Mouse (Mus musculus): Measurements from ENCODE around the gene Slc26a8. TPM values are rescaled to one million over a fixed set of nuclear protein-coding genes. Genes with fewer than 3 reads are reported as not detected.

Gene Slc26a8
- total RNA-seq, 4 experiments from 2014 or later: 6.6 to 10.6 (median 9.4) TPM

- no peak for DNase-seq (ENCODE audit: low spot score in 2 of 2)
Observed at GRCm38 (mm10) chr17:28644112-28644511, 45.9 kb downstream of the Slc26a8 start.

- no peak for DNase-seq (ENCODE audit: low spot score in 2 of 2)
Observed at GRCm38 (mm10) chr17:28643697-28644096, 46.3 kb downstream of the Slc26a8 start.

DNA sequence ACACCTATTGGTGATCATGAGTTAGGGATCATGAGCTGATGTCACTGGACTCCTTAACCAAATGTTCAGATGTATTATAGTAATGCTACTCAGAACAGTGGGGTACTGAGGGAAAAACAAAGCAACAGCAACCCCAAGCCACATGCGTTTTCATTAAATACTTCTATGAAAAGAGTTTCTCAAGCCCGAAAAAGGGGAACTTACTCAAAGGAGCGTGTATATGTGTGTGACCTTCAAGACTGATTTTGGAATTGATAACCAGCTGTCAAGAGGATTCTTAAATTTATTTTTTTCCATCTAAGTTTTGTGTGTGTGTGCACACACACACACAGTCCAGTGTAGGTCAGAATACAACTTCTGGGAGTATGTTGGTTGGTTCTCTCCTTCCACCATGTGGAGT lies 49.9 kb downstream of the Slc26a8 start:
- DNase-seq (ENCODE audit: low spot score in 2 of 2): no peak

- peak; percentile 59 to 63 for DNase-seq (ENCODE audit: low spot score in 2 of 2)
Observed at GRCm38 (mm10) chr17:28637711-28638690, 52.0 kb downstream of the Slc26a8 start.

DNA sequence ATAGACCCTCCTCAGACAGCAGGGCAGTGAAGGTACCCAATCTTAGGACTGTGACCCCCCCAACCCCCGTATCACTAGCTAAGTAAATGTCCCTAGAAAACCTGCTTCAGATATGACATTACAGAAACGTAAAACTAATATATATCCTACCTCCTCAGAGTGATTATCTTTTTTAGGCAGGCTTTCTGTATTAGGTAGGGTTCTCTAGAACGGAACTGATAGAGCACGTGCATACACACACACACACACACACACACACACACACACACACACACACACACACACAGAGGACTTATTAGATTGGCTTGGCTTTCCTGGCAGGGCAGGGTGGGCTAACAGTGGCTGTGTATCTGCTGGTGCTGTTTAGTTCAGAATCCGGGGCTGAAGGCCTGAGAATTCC lies 54.2 kb downstream of the Slc26a8 start:
- no peak for DNase-seq (ENCODE audit: low spot score in 2 of 2)

DNA sequence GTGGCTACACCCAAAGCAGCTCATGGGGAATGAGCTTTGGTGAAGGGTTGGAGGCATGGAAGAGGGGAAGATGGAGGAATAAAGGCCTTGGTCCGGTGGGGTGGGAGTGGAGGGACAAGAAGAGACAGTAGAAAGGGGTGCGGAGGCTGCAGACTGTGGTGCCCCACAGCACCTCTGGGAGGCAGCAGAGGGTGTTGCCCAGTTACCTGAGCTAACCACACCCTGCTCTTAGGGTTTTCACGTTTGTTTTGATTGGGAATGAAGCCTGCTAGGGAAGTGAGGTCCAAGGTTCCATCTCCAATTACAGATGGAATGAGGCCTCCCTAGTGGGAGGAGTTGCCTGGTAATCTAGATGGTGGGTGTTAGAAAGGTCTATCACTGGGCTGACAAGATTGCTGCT lies 60.9 kb downstream of the Slc26a8 start:
- no peak for DNase-seq (ENCODE audit: low spot score in 2 of 2)

- no peak for DNase-seq (ENCODE audit: low spot score in 2 of 2)
Observed at GRCm38 (mm10) chr17:28628248-28629124, 61.5 kb downstream of the Slc26a8 start.

- DNase-seq (ENCODE audit: low spot score in 2 of 2): no peak
Observed at GRCm38 (mm10) chr17:28626937-28627336, 63.1 kb downstream of the Slc26a8 start.

GRCm38 (mm10) chr17:28625327-28625726 lies 64.7 kb downstream of the Slc26a8 start:
- no peak for DNase-seq (ENCODE audit: low spot score in 2 of 2)

DNA sequence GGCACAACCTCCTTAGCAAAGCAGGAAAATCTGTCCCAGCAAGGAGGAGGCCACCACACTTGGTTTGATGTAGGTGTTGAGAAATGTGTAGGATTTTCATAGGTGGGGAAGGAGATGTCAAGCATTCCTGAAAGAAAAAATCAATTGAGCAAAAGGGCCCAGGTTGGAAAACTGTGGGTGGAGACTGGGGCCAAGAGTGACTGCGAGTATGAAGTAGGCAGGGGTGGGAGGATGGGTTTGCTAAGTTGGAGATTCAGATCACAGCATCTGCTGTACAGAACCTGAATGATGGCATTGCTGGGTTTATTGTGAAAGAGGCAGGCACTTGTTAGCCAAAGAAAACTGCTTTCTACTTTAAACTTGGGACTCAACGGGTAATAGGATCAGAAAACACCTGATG lies 65.2 kb downstream of the Slc26a8 start:
- no peak for DNase-seq (ENCODE audit: low spot score in 2 of 2)

DNA sequence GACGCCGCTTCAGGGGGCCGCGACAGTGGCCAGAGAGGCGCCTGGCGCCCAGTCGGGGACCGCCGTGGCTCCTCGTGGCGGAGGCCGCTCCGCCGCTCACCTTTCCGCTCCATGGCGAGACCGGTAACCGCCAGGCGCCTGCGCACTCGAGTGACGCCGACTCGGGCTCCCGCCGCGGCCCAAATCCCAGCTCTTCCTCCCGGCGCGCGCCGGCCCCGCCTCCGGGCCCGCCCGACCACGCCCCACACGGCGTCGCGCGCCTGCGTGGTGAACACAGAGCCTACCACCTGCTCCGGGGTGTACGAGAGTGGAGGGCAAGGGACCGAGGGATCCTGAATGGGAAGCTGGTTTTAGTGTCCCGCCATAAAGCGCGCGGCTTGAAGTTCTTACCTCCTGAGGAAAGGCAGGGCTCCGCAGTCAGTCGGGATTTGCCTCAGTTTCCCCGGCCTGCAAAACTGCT lies 67.7 kb downstream of the Slc26a8 start, which contains the start of gene Srpk1:
Srpk1 (minus strand) TSS at position 410 of the 460 bp plus-strand sequence.
- DNase-seq (ENCODE audit: low spot score in 2 of 2): peak; percentile 65 to 83

DNA sequence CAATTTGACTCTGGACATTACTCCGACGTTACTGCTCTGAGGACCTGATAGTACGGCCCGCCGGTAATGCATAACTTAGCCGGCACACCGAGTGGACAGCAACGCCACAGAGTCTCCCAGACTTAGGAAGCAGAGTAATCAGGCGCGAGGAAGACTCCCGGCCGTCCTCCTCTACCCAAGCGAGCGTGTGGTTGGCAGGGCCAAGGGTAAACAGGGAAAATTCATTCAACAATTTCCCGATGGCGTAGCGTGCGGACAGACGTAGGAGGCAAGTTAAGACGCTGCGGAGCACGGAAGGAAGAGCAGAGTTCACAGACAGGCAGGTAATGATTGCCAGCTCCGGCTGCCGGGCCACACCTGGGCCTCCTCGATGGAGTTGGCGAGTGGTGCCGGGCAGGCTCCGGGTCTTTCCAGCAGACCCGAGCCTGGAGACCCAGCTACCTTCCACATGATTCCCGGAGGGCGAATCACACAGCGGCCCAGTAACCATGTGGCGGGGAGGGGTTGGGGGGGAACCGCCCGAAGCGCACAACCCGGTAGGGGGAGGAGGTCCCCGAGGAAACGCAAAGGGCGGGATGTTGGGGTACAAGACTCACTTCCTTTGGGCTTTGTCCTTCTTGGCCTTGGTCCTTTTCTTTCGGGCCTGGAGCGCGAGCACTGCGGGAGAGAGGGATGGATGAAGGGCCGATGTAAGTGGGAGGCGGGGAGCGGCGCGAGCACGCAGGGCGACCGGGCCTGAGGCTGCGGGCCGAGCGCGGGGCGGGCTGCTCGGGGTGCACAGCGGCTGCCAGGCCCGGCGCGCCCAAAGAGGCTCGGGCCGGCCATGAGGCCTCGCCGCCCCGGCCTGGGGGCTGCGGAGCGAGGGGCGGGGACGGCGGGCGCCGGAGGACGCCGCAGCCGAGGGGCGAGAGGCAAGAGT lies 68.4 kb downstream of the Slc26a8 start:
- DNase-seq (ENCODE audit: low spot score in 2 of 2): peak; percentile 38 to 42

DNA sequence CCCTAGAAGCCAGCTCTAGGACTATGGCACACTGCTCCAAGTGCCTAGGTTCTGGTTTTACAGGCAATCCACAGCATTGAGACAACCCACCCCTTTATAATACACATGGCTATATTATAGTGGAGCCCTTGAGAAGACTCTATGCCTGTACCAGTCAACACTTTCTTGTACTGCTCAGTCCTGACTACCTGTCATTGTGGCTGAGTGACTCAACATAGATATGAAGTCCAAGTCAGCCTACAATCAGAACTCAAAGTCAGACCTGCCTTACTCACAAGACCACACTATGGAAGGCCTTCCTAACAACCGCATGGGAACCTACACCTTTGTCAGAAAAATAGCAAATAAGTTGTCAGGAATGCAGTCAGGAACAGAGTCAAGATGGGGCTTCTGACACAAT lies 71.3 kb downstream of the Slc26a8 start:
- DNase-seq (ENCODE audit: low spot score in 2 of 2): no peak

GRCm38 (mm10) chr17:28618124-28618523 lies 71.9 kb downstream of the Slc26a8 start:
- DNase-seq (ENCODE audit: low spot score in 2 of 2): no peak

DNA sequence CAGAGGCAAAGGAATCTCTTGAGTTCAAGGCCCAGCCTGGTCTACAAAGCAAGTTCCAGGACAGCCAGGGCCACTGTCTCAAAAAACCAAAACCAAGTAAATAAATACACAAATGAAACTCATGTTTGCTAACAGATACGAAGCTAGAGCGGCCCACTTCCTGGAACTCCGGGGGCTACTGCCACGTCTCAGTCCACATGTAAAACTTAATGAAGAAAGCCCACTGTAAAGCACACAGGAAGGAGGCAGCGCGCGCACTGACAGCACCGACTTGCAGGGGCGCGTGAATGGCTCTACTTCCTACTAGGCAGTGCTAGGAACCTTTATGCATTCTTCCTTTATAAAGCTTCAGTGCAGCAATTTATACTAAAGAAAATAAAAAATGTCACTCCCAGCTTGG lies 72.4 kb downstream of the Slc26a8 start:
- no peak for DNase-seq (ENCODE audit: low spot score in 2 of 2)

GRCm38 (mm10) chr17:28615332-28615731 lies 74.7 kb downstream of the Slc26a8 start:
- DNase-seq (ENCODE audit: low spot score in 2 of 2): no peak

DNA sequence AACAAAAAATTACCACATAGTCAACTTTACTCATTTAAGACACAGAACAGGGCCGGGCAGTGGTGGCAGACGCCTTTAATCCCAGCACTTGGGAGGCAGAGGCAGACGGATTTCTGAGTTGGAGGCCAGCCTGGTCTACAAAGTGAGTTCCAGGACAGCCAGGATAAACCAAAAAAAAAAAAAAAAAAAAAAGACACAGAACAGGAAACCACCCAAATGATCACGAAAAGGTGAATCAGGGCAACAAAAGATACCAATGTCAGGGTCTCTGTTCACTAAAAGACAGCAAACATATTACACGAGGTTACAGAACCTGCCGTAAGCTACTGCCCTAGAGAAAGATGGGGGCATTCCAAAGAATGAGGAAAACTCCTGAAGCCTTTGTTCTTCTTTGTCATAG lies 76.9 kb downstream of the Slc26a8 start:
- no peak for DNase-seq (ENCODE audit: low spot score in 2 of 2)

GRCm38 (mm10) chr17:28612603-28613002 lies 77.4 kb downstream of the Slc26a8 start:
- DNase-seq (ENCODE audit: low spot score in 2 of 2): no peak

GRCm38 (mm10) chr17:28609543-28609942 lies 80.5 kb downstream of the Slc26a8 start:
- DNase-seq (ENCODE audit: low spot score in 2 of 2): no peak

DNA sequence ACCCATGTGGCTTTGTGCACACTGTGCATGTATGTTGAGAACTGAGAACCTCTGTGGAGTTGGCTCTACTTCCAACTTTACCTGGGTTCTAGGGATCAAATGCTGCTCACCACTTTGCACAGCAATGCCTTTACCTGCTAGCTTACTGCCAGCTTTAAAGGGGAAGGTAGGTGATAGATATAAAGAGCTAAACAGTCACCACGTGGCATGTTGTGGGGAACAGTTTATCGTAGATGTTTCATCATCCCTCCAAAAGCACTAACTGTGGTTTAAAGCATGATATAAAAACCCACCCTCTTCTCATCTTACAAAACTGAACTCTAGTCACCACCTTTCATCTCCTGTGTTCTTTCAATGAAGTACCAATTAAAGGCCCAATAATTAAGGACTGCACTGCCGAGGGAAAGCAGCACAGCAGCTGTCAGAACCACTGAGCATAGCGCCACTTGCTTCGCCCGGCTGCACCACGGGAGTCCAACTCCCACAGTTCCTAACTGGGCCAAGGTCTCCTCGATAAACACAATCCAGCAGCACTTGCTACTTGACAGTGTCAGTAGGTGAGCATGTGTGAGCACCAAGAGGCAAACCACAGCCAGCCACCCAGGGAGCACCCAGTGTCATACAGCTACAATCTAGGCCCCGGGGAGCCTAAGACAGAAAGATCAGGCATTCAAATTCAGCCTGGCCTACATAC lies 88.3 kb downstream of the Slc26a8 start:
- DNase-seq (ENCODE audit: low spot score in 2 of 2): no peak
